Mouse (Mus musculus) liver, embryonic 11.5 days (tissue): ENCODE measurements around the gene Col18a1. TPM values are rescaled to one million over a fixed set of nuclear protein-coding genes. Genes with fewer than 3 reads are reported as not detected.
A peak's percentile ranks its signal among the peaks of the same experiment; 100 is the strongest.

Experiments used
- ATAC-seq: fragments of 200-750 bp; cut with Nextera tagmentation; replicated peaks from 2 replicates; pipeline ENCODE4 v1.8.0; 2017; ENCODE audit warnings: moderate number of reproducible peaks, mild to moderate bottlenecking, moderate TSS enrichment, moderate library complexity; ENCODE audit not compliant: low FRiP score
- DNase-seq: peaks from one replicate; pipeline ENCODE4 v3.0.0-alpha.2; 2017; ENCODE audit warnings: low spot score
- H3K27ac ChIP-seq: fragments of 300-500 bp; sonication (generic); 2 replicates; pipeline ENCODE4 v1.5.1; 2014; ENCODE audit warnings: mild to moderate bottlenecking, low read depth, low read length, control low read depth
- H3K27me3 ChIP-seq: fragments of 300-500 bp; sonication (generic); replicated peaks from 2 replicates; pipeline ENCODE4 v1.6.1; 2014; ENCODE audit warnings: low read length, mixed read lengths; ENCODE audit not compliant: control insufficient read depth, insufficient read depth
- H3K36me3 ChIP-seq: fragments of 300-500 bp; sonication (generic); 2 replicates; pipeline ENCODE4 v1.6.1; 2014; ENCODE audit warnings: mild to moderate bottlenecking, low read length, moderate library complexity, mixed read lengths; ENCODE audit not compliant: control insufficient read depth, insufficient read depth
- H3K4me1 ChIP-seq: fragments of 300-500 bp; sonication (generic); replicated peaks from 2 replicates; pipeline ENCODE4 v1.6.1; 2014; ENCODE audit warnings: low read length, mixed read lengths; ENCODE audit not compliant: control insufficient read depth, insufficient read depth
- H3K4me2 ChIP-seq: fragments of 300-500 bp; sonication (generic); 2 replicates; pipeline ENCODE4 v1.6.1; 2014; ENCODE audit warnings: mild to moderate bottlenecking, control low read depth, moderate library complexity
- H3K4me3 ChIP-seq: fragments of 300-500 bp; sonication (generic); 2 replicates; pipeline ENCODE4 v1.5.1; 2014; ENCODE audit warnings: low read depth, low read length, control low read depth
- H3K9ac ChIP-seq: fragments of 300-500 bp; sonication (generic); 2 replicates; pipeline ENCODE4 v1.6.1; 2014; ENCODE audit warnings: low read depth, low read length, control low read depth
- H3K9me3 ChIP-seq: fragments of 300-500 bp; sonication (generic); 2 replicates; pipeline ENCODE4 v1.6.1; 2016; ENCODE audit warnings: low read length, inconsistent platforms, mixed read lengths; ENCODE audit not compliant: control insufficient read depth
- WGBS: fragments of 180-500 bp; shearing (Covaris S2); extraction: QIAGEN DNeasy Blood & Tissue Kit; methylation state at CpG from one replicate; pipeline ENCODE4 v1.1.7; 2014; 5-methylcytosine and 5-hydroxymethylcytosine counted together
- polyA plus RNA-seq: library from polyadenylated mRNA; unstranded; fragments of >200 nt; fragmentation: Nextera tagmentation; extraction: Ambion mirVana; gene quantifications from 2 replicates; pipeline ENCODE4 v1.2.1, GENCODE M21; 2014

The Col18a1 gene
- polyA plus RNA-seq, 1 experiment from 2014 or later: 55.3 TPM

- DNase-seq (no peak), ATAC-seq (no peak)
- H3K27ac ChIP-seq: no peak overlapping the region
- H3K27me3 ChIP-seq: no peaks in the 10 kb centered on the region
- H3K4me1 ChIP-seq: peaks cover 6% of the 10 kb centered on the region; the same call in 1 of the 2 replicates
- no peak overlapping the region for H3K4me3 ChIP-seq
- H3K9ac ChIP-seq: no peak overlapping the region
- H3K4me2 ChIP-seq: no peak overlapping the region
- H3K36me3 ChIP-seq: no peaks in the 10 kb centered on the region
- 49% methylated on average over 9 of the region's 9 CpGs for WGBS
- H3K9me3 ChIP-seq: no peaks in the 10 kb centered on the region
Measured at GRCm38 (mm10) chr10:77008109-77008561, 158.2 kb downstream of the Col18a1 start.

GRCm38 (mm10) chr10:77007433-77008108 lies 158.8 kb downstream of the Col18a1 start:
- DNase-seq: no peak

GRCm38 (mm10) chr10:77004936-77005335 lies 161.4 kb downstream of the Col18a1 start:
- H3K4me2 ChIP-seq: no peak overlapping the region
- no peaks in the 10 kb centered on the region for H3K36me3 ChIP-seq
- peaks cover 6% of the 10 kb centered on the region; the same call in 1 of the 2 replicates for H3K4me1 ChIP-seq
- H3K9ac ChIP-seq: no peak overlapping the region
- 48% methylated on average over 7 of the region's 7 CpGs for WGBS
- ATAC-seq (no peak), DNase-seq (no peak)
- no peaks in the 10 kb centered on the region for H3K9me3 ChIP-seq
- no peak overlapping the region for H3K4me3 ChIP-seq
- no peaks in the 10 kb centered on the region for H3K27me3 ChIP-seq
- no peak overlapping the region for H3K27ac ChIP-seq

More at GRCm38 (mm10) chr10:77007433-77008108, 158.8 kb downstream of the Col18a1 start:
- no peak overlapping the region for H3K4me3 ChIP-seq
- 53% methylated on average over 8 of the region's 8 CpGs for WGBS
- no peak overlapping the region for H3K4me2 ChIP-seq
- ATAC-seq: peak; percentile 41; the same call in 1 of the 2 replicates
- H3K27ac ChIP-seq: no peak overlapping the region
- no peaks in the 10 kb centered on the region for H3K9me3 ChIP-seq
- H3K36me3 ChIP-seq: no peaks in the 10 kb centered on the region
- H3K4me1 ChIP-seq: peaks cover 6% of the 10 kb centered on the region; the same call in 1 of the 2 replicates
- no peaks in the 10 kb centered on the region for H3K27me3 ChIP-seq
- H3K9ac ChIP-seq: no peak overlapping the region

Other genes starting within 250 kb of the Col18a1 start
- 9.6 and 10.7 TPM in 2 replicates for gene Pcbp3, start 204.7 kb downstream of the Col18a1 start, polyA plus RNA-seq
- 57.1 and 63.5 TPM in 2 replicates for gene Slc19a1, start 134.3 kb downstream of the Col18a1 start, polyA plus RNA-seq
- gene Pofut2, start 92.7 kb upstream of the Col18a1 start, polyA plus RNA-seq: 66.8 and 71.9 TPM in 2 replicates